Mouse (Mus musculus): ENCODE results near the gene Srp72. TPM values are rescaled to one million over a fixed set of nuclear protein-coding genes. Genes with fewer than 3 reads are reported as not detected.
A peak's percentile ranks its signal among the peaks of the same experiment; 100 is the strongest.

Gene Srp72
- polyA plus RNA-seq, 1 experiment from 2014 or later = 82.3 TPM

- no peaks in the 10 kb centered on the region for H3K27me3 ChIP-seq (ENCODE audit: control insufficient read depth, insufficient read depth, low read length)
- 92% methylated on average over 8 of the region's 8 CpGs for WGBS
- H3K4me1 ChIP-seq (replicated peaks; ENCODE audit: control insufficient read depth, insufficient read depth, low read length) = no peaks in the 10 kb centered on the region
- no peak overlapping the region; the same call in 1 of the 2 replicates for H3K4me2 ChIP-seq (replicated peaks; ENCODE audit: low read depth, low read length)
- DNase-seq (ENCODE audit: low spot score) (no peak), ATAC-seq (ENCODE audit: low FRiP score) (no peak)
- peaks cover 4% of the 10 kb centered on the region; the same call in 1 of the 2 replicates for H3K36me3 ChIP-seq (ENCODE audit: control insufficient read depth, insufficient read depth, low read length)
- H3K9me3 ChIP-seq (ENCODE audit: control insufficient read depth, low read length) = no peaks in the 10 kb centered on the region
- no peak overlapping the region for H3K9ac ChIP-seq (ENCODE audit: low read depth, low read length)
- H3K27ac ChIP-seq (ENCODE audit: low read depth, low read length) = no peak overlapping the region
- H3K4me3 ChIP-seq (ENCODE audit: low read depth, low read length) = no peak overlapping the region; the same call in 1 of the 2 replicates
Observed at GRCm38 (mm10) chr5:76975736-76976135, 1.3 kb downstream of the Srp72 start.

DNA sequence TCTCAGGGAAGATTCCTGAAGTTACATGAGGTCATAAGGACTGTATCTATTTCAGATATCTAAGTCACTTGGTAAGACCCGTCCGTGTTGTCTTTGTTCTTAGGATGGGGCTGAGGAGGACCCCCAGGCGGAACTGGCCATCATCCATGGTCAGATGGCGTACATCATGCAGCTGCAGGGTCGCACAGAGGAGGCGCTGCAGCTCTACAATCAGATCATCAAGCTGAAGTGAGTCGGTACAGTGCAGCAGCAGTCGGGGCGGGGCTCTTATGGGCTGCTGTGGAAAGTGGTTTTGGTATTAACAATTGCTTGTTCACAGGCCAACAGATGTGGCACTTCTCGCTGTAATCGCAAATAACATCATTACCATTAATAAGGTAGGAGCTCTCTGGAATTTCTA, 9.5 kb downstream of the Srp72 start:
- Histone ChIP-seq H3K4me2 (replicated peaks; ENCODE audit: low read depth, low read length) (no peak overlapping the region), H3K36me3 (ENCODE audit: control insufficient read depth, insufficient read depth, low read length) (peaks cover 20% of the 10 kb centered on the region), H3K4me3 (ENCODE audit: low read depth, low read length) (no peak overlapping the region), H3K9me3 (ENCODE audit: control insufficient read depth, low read length) (no peaks in the 10 kb centered on the region), H3K4me1 (replicated peaks; ENCODE audit: control insufficient read depth, insufficient read depth, low read length) (no peaks in the 10 kb centered on the region), H3K27me3 (ENCODE audit: control insufficient read depth, insufficient read depth, low read length) (no peaks in the 10 kb centered on the region), H3K27ac (ENCODE audit: low read depth, low read length) (no peak overlapping the region), H3K9ac (ENCODE audit: low read depth, low read length) (no peak overlapping the region)
- DNase-seq (ENCODE audit: low spot score) (no peak), ATAC-seq (ENCODE audit: low FRiP score) (no peak)
- 93% methylated on average over 11 of the region's 11 CpGs for WGBS

- no peaks in the 10 kb centered on the region for H3K9me3 ChIP-seq (ENCODE audit: control insufficient read depth, low read length)
- H3K4me1 ChIP-seq (replicated peaks; ENCODE audit: control insufficient read depth, insufficient read depth, low read length) = no peaks in the 10 kb centered on the region
- no peak overlapping the region for H3K27ac ChIP-seq (ENCODE audit: low read depth, low read length)
- no peak for DNase-seq (ENCODE audit: low spot score)
- H3K9ac ChIP-seq (ENCODE audit: low read depth, low read length) = no peak overlapping the region
- peaks cover 3% of the 10 kb centered on the region; the same call in 1 of the 2 replicates for H3K36me3 ChIP-seq (ENCODE audit: control insufficient read depth, insufficient read depth, low read length)
- 95% methylated on average over 3 of the region's 3 CpGs for WGBS
- no peak overlapping the region for H3K4me2 ChIP-seq (replicated peaks; ENCODE audit: low read depth, low read length)
- no peak for ATAC-seq (ENCODE audit: low FRiP score)
- no peak overlapping the region for H3K4me3 ChIP-seq (ENCODE audit: low read depth, low read length)
- no peaks in the 10 kb centered on the region for H3K27me3 ChIP-seq (ENCODE audit: control insufficient read depth, insufficient read depth, low read length)
Observed at GRCm38 (mm10) chr5:76990789-76991188, 16.3 kb downstream of the Srp72 start.

DNA sequence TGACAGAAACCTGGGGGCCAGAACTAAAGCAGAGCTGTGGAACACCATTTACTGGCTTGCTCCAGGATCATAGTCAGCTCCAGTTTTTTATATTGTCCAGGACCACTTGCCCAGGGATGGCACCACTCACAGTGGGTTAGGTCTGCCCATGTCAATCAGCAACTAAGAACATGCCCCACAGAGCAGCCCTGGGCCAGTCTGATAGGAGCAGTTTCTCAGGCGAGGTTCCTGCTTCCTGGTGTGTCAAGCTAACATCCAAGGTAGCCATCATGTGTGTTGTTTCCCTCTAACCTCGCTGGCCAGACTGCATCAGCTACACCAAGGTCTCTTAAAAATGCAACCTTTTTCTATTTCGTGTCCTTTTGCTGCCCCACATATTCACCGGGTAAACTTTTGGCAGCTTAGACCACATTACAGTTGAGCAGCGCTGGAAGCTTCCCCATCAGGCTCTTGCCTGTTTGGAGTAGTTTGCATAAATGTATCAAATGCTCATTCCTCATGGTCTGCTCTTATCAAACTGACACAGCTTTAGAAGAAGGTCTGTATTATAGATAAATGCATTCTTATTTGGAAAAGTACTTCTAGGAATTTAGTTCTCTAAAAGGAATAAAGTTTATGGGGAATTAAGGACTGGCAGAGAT, 18.8 kb downstream of the Srp72 start:
- Histone ChIP-seq H3K36me3 (ENCODE audit: control insufficient read depth, insufficient read depth, low read length) (peaks cover 6% of the 10 kb centered on the region), H3K4me2 (replicated peaks; ENCODE audit: low read depth, low read length) (no peak overlapping the region)
- no peak for ATAC-seq (ENCODE audit: low FRiP score)

GRCm38 (mm10) chr5:76998416-76998815, 23.9 kb downstream of the Srp72 start:
- Histone ChIP-seq H3K36me3 (ENCODE audit: control insufficient read depth, insufficient read depth, low read length) (peaks cover 3% of the 10 kb centered on the region), H3K27ac (ENCODE audit: low read depth, low read length) (no peak overlapping the region), H3K9me3 (ENCODE audit: control insufficient read depth, low read length) (no peaks in the 10 kb centered on the region), H3K4me3 (ENCODE audit: low read depth, low read length) (no peak overlapping the region), H3K4me2 (replicated peaks; ENCODE audit: low read depth, low read length) (no peak overlapping the region), H3K9ac (ENCODE audit: low read depth, low read length) (no peak overlapping the region), H3K27me3 (ENCODE audit: control insufficient read depth, insufficient read depth, low read length) (no peaks in the 10 kb centered on the region), H3K4me1 (replicated peaks; ENCODE audit: control insufficient read depth, insufficient read depth, low read length) (no peaks in the 10 kb centered on the region)
- ATAC-seq (ENCODE audit: low FRiP score) (no peak), DNase-seq (ENCODE audit: low spot score) (peak; percentile 59)
- 67% methylated on average over 5 of the region's 5 CpGs for WGBS

More for the DNA sequence above, 18.8 kb downstream of the Srp72 start:
- no peak overlapping the region for H3K4me3 ChIP-seq (ENCODE audit: low read depth, low read length)
- no peaks in the 10 kb centered on the region for H3K9me3 ChIP-seq (ENCODE audit: control insufficient read depth, low read length)
- no peak overlapping the region for H3K27ac ChIP-seq (ENCODE audit: low read depth, low read length)
- DNase-seq (ENCODE audit: low spot score) = no peak
- 90% methylated on average over 5 of the region's 5 CpGs for WGBS
- no peak overlapping the region for H3K9ac ChIP-seq (ENCODE audit: low read depth, low read length)
- H3K4me1 ChIP-seq (replicated peaks; ENCODE audit: control insufficient read depth, insufficient read depth, low read length) = no peaks in the 10 kb centered on the region
- no peaks in the 10 kb centered on the region for H3K27me3 ChIP-seq (ENCODE audit: control insufficient read depth, insufficient read depth, low read length)

DNA sequence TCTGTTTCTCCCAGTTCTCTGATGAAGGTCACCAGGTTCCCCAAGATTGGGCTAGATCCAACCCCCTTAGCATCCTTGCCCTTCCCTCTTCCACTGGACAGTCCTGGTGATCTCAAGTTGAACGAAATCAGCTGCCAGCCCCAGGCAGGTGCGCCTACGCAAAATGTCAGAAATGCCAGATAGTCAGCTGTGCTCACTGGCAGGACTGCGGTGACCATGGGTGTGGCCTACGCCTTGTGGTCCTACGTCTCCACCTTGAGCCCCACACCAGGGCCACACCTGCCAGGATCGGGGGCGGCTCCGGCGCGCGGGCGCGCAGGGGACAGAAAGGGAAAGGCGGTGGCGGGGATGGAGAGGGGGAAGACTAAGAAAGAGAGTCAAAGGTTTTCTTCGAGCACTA, 26.7 kb downstream of the Srp72 start:
- 94% methylated on average over 17 of the region's 17 CpGs for WGBS

DNA sequence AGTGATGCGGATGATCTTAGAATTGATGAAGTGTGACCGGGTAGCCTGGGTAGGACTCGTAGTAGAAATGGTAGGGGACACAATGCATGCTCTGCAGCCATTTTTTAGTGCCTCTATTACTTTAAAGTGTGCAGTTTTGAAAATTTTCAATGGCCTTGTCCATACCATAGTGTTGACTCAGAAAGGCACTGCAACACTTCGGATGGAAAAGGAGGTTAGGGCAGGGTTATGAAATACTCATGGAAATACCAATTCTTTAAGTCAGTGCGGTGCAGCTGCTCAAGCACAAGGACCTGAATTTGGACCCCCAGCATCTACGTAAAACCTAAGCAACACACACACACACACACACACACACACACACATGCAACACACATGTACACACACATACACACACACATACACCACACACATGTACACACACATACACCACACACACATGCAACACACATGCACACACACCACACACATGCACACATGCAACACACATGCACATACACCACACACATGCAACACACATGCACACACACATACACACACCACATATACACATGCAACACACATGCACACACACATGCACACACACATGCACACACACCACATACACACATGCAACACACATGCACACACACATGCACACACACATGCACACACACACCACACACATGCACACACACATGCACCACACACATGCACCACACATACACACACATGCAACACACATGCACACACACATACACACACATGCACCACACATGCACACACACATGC, 29.8 kb downstream of the Srp72 start, which contains the start of gene Arl9:
Gene Arl9, plus strand, starts transcription at position 5 of the 771 bp plus-strand sequence.
- Histone ChIP-seq H3K4me1 (replicated peaks; ENCODE audit: control insufficient read depth, insufficient read depth, low read length) (no peaks in the 10 kb centered on the region), H3K4me3 (ENCODE audit: low read depth, low read length) (no peak within 1 kb of the TSS), H3K36me3 (ENCODE audit: control insufficient read depth, insufficient read depth, low read length) (no peaks in the 10 kb centered on the region), H3K27ac (ENCODE audit: low read depth, low read length) (no peak within 1 kb of the TSS), H3K27me3 (ENCODE audit: control insufficient read depth, insufficient read depth, low read length) (no peaks in the 10 kb centered on the region), H3K4me2 (replicated peaks; ENCODE audit: low read depth, low read length) (no peak within 1 kb of the TSS), H3K9me3 (ENCODE audit: control insufficient read depth, low read length) (no peaks in the 10 kb centered on the region), H3K9ac (ENCODE audit: low read depth, low read length) (no peak within 1 kb of the TSS)
- ATAC-seq (ENCODE audit: low FRiP score) (no peak), DNase-seq (ENCODE audit: low spot score) (no peak)
- 94% methylated on average over 6 of the region's 6 CpGs for WGBS

More for the DNA sequence above, 26.7 kb downstream of the Srp72 start:
- H3K4me3 ChIP-seq (ENCODE audit: low read depth, low read length) = no peak overlapping the region
- H3K4me2 ChIP-seq (replicated peaks; ENCODE audit: low read depth, low read length) = no peak overlapping the region
- no peak overlapping the region for H3K27ac ChIP-seq (ENCODE audit: low read depth, low read length)
- ATAC-seq (ENCODE audit: low FRiP score) (no peak), DNase-seq (ENCODE audit: low spot score) (no peak)
- H3K36me3 ChIP-seq (ENCODE audit: control insufficient read depth, insufficient read depth, low read length) = peaks cover 3% of the 10 kb centered on the region
- no peaks in the 10 kb centered on the region for H3K4me1 ChIP-seq (replicated peaks; ENCODE audit: control insufficient read depth, insufficient read depth, low read length)
- no peak overlapping the region for H3K9ac ChIP-seq (ENCODE audit: low read depth, low read length)
- H3K9me3 ChIP-seq (ENCODE audit: control insufficient read depth, low read length) = no peaks in the 10 kb centered on the region
- no peaks in the 10 kb centered on the region for H3K27me3 ChIP-seq (ENCODE audit: control insufficient read depth, insufficient read depth, low read length)

DNA sequence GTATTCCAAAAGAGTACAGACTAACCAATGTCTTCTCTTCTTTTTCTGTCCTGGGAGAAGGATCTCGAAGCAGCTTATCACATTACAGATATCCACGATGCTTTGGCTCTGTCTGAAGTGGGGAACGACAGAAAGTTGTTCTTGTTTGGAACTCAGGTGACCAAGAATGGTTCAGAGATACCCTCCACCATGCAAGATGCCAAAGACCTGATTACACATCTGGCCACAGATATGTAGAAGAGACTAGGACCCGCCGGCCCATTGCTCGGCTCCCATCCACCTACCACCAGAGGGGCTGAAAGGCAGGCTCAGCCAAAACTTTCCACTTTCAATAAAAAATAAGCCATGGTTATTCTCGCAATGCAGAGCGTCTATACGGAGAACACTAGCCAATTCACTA, 35.9 kb downstream of the Srp72 start:
- no peak overlapping the region for H3K9ac ChIP-seq (ENCODE audit: low read depth, low read length)
- H3K36me3 ChIP-seq (ENCODE audit: control insufficient read depth, insufficient read depth, low read length) = no peaks in the 10 kb centered on the region
- ATAC-seq (ENCODE audit: low FRiP score) (no peak), DNase-seq (ENCODE audit: low spot score) (no peak)
- no peak overlapping the region for H3K27ac ChIP-seq (ENCODE audit: low read depth, low read length)
- no peaks in the 10 kb centered on the region for H3K9me3 ChIP-seq (ENCODE audit: control insufficient read depth, low read length)
- no peak overlapping the region for H3K4me3 ChIP-seq (ENCODE audit: low read depth, low read length)
- H3K27me3 ChIP-seq (ENCODE audit: control insufficient read depth, insufficient read depth, low read length) = no peaks in the 10 kb centered on the region
- no peaks in the 10 kb centered on the region for H3K4me1 ChIP-seq (replicated peaks; ENCODE audit: control insufficient read depth, insufficient read depth, low read length)
- no peak overlapping the region for H3K4me2 ChIP-seq (replicated peaks; ENCODE audit: low read depth, low read length)
- 95% methylated on average over 9 of the region's 9 CpGs for WGBS

GRCm38 (mm10) chr5:77011082-77011481, 36.6 kb downstream of the Srp72 start:
- no peak for DNase-seq (ENCODE audit: low spot score)
- H3K27ac ChIP-seq (ENCODE audit: low read depth, low read length) = no peak overlapping the region

More at GRCm38 (mm10) chr5:77011082-77011481, 36.6 kb downstream of the Srp72 start:
- no peak overlapping the region for H3K4me2 ChIP-seq (replicated peaks; ENCODE audit: low read depth, low read length)
- no peak overlapping the region for H3K9ac ChIP-seq (ENCODE audit: low read depth, low read length)
- no peaks in the 10 kb centered on the region for H3K27me3 ChIP-seq (ENCODE audit: control insufficient read depth, insufficient read depth, low read length)
- no peak for ATAC-seq (ENCODE audit: low FRiP score)
- 72% methylated on average over 3 of the region's 3 CpGs for WGBS
- no peaks in the 10 kb centered on the region for H3K36me3 ChIP-seq (ENCODE audit: control insufficient read depth, insufficient read depth, low read length)
- H3K4me3 ChIP-seq (ENCODE audit: low read depth, low read length) = no peak overlapping the region
- no peaks in the 10 kb centered on the region for H3K4me1 ChIP-seq (replicated peaks; ENCODE audit: control insufficient read depth, insufficient read depth, low read length)
- H3K9me3 ChIP-seq (ENCODE audit: control insufficient read depth, low read length) = no peaks in the 10 kb centered on the region
